Mouse (Mus musculus): ENCODE measurements around the gene Vmo1.

GRCm38 (mm10) chr11:70474872-70475534, 39.4 kb downstream of the Vmo1 start:
- TF ChIP-seq CTCF (IDR thresholded peaks at IDR 0.05; ENCODE audit: extremely low read depth, insufficient read depth, insufficient read length, insufficient replicate concordance) (no peak), POLR2A (IDR thresholded peaks at IDR 0.05; ENCODE audit: low read depth, low read length) (no peak)

Data from spleen, adult 2 months (tissue).